In genomic region chr5:65779401-65780063, GRCm38 (mm10) we compare ENCODE assay signal across 29 mouse cellular contexts. TPM values are rescaled to one million over a fixed set of nuclear protein-coding genes. Genes with fewer than 3 reads are reported as not detected.
A peak's percentile ranks its signal among the peaks of the same experiment; 100 is the strongest.
DNase-seq lines count a peak whose midpoint lies in the region; ATAC-seq and TF ChIP-seq lines count a peak whose summit lies in the region.
"Had no signal": no experiment of that assay in that cellular context is flagged by ENCODE, and none has a peak within 500 bp of the region (broad histone marks: within the 10 kb centered on the region; RNA-seq: fewer than 3 reads in every experiment).

No protein-coding gene starts in this region.

- peak; percentile 51 for ATAC-seq in forebrain, embryonic 12.5 days (ENCODE audit: low FRiP score)
- no peak for ATAC-seq in forebrain, embryonic 15.5 days (replicated peaks)
- peak; percentile 92 for ATAC-seq in midbrain, embryonic 11.5 days (ENCODE audit: low FRiP score)
- no peak for ATAC-seq in midbrain, postnatal 0 days (ENCODE audit: low FRiP score)
- peak; percentile 36; the same call in 1 of the 2 replicates for ATAC-seq in forebrain, embryonic 16.5 days
- ATAC-seq: intestine, embryonic 16.5 days; Patski had no signal

- H3K27me3 ChIP-seq in forebrain, embryonic 12.5 days, result no peaks in the 10 kb centered on the region
- no peaks in the 10 kb centered on the region for H3K27me3 ChIP-seq in forebrain, embryonic 15.5 days
- H3K27me3 ChIP-seq in midbrain, embryonic 11.5 days (ENCODE audit: control insufficient read depth, insufficient read depth, low read length), result no peaks in the 10 kb centered on the region
- no peaks in the 10 kb centered on the region for H3K27me3 ChIP-seq in midbrain, postnatal 0 days (ENCODE audit: insufficient read depth, low read length)
- no peaks in the 10 kb centered on the region for H3K27me3 ChIP-seq in forebrain, embryonic 16.5 days (replicated peaks; ENCODE audit: control insufficient read depth, insufficient read depth, low read length)
- H3K27me3 ChIP-seq: embryonic facial prominence, embryonic 13.5 days; heart, embryonic 12.5 days; hindbrain, embryonic 13.5 days; limb, embryonic 15.5 days; liver, embryonic 15.5 days; neural tube, embryonic 15.5 days; Patski had no signal

- intact Hi-C loops in left cerebral cortex, postnatal 25 days (cut with DNase I), result no loop called here

- DNase-seq in midbrain, embryonic 11.5 days (ENCODE audit: low spot score, missing footprints), result peak; percentile 95
- no peak for DNase-seq in midbrain, postnatal 0 days (ENCODE audit: low spot score)
- DNase-seq in retina, postnatal 1 day, result peak; percentile 71
- no peak for DNase-seq in left cerebral cortex, postnatal 25 days (ENCODE audit: low spot score in 2 of 2)
- DNase-seq in kidney, adult 18-20 months, result no peak
- DNase-seq: adrenal gland, postnatal 10 days; cerebellum, adult 11 months; cerebellum, adult 9-10 months; cerebellum, postnatal 36 days; gastrocnemius, postnatal 14 days; heart, adult 18-20 months; heart, postnatal 4 days; kidney, adult 9 months; kidney, postnatal 10 days; layer of hippocampus, postnatal 36 days; lung, embryonic 14.5 days; thymus, postnatal 14 days had no signal

- no peak overlapping the region for H3K4me2 ChIP-seq in forebrain, embryonic 12.5 days
- no peak overlapping the region for H3K4me2 ChIP-seq in forebrain, embryonic 15.5 days (replicated peaks)
- H3K4me2 ChIP-seq in midbrain, embryonic 11.5 days, result no peak overlapping the region
- no peak overlapping the region for H3K4me2 ChIP-seq in midbrain, postnatal 0 days (ENCODE audit: low read depth, low read length, poor library complexity, severe bottlenecking)
- no peak overlapping the region for H3K4me2 ChIP-seq in forebrain, embryonic 16.5 days (ENCODE audit: low read length)
- H3K4me2 ChIP-seq: embryonic facial prominence, embryonic 13.5 days; heart, embryonic 12.5 days; hindbrain, embryonic 13.5 days; limb, embryonic 15.5 days; liver, embryonic 15.5 days; lung, embryonic 14.5 days; neural tube, embryonic 15.5 days had no signal

- TF ChIP-seq CTCF in midbrain, postnatal 0 days (IDR thresholded peaks at IDR 0.05), result no peak

- no peak overlapping the region for H3K9ac ChIP-seq in forebrain, embryonic 12.5 days
- no peak overlapping the region for H3K9ac ChIP-seq in forebrain, embryonic 15.5 days (replicated peaks)
- no peak overlapping the region for H3K9ac ChIP-seq in midbrain, embryonic 11.5 days (ENCODE audit: low read length)
- H3K9ac ChIP-seq in midbrain, postnatal 0 days (replicated peaks; ENCODE audit: low read length, poor library complexity, severe bottlenecking), result no peak overlapping the region
- H3K9ac ChIP-seq in forebrain, embryonic 16.5 days (replicated peaks; ENCODE audit: low read depth, low read length), result no peak overlapping the region
- H3K9ac ChIP-seq: embryonic facial prominence, embryonic 13.5 days; heart, embryonic 12.5 days; hindbrain, embryonic 13.5 days; limb, embryonic 15.5 days; liver, embryonic 15.5 days; lung, embryonic 14.5 days; neural tube, embryonic 15.5 days had no signal

- no peaks in the 10 kb centered on the region for H3K9me3 ChIP-seq in forebrain, embryonic 12.5 days
- no peaks in the 10 kb centered on the region for H3K9me3 ChIP-seq in forebrain, embryonic 15.5 days
- no peaks in the 10 kb centered on the region for H3K9me3 ChIP-seq in midbrain, embryonic 11.5 days (ENCODE audit: control insufficient read depth, low read length)
- no peaks in the 10 kb centered on the region for H3K9me3 ChIP-seq in midbrain, postnatal 0 days (ENCODE audit: low read length)
- no peaks in the 10 kb centered on the region for H3K9me3 ChIP-seq in forebrain, embryonic 16.5 days (ENCODE audit: control insufficient read depth, low read length)
- H3K9me3 ChIP-seq: embryonic facial prominence, embryonic 13.5 days; heart, embryonic 12.5 days; hindbrain, embryonic 13.5 days; limb, embryonic 10.5 days; limb, embryonic 15.5 days; liver, embryonic 15.5 days; neural tube, embryonic 15.5 days had no signal

- H3K4me1 ChIP-seq in forebrain, embryonic 12.5 days, result peaks cover 12% of the 10 kb centered on the region
- H3K4me1 ChIP-seq in forebrain, embryonic 15.5 days, result 0 out of 2 replicates have a peak, but pooled peaks cover 2% of the 10 kb centered on the region
- H3K4me1 ChIP-seq in midbrain, embryonic 11.5 days (ENCODE audit: control insufficient read depth, insufficient read depth, low read length), result peaks cover 6% of the 10 kb centered on the region; the same call in 1 of the 2 replicates
- no peaks in the 10 kb centered on the region for H3K4me1 ChIP-seq in midbrain, postnatal 0 days (ENCODE audit: insufficient read depth, low read length)
- no peaks in the 10 kb centered on the region for H3K4me1 ChIP-seq in forebrain, embryonic 16.5 days (replicated peaks; ENCODE audit: control insufficient read depth, insufficient read depth, low read length)
- H3K4me1 ChIP-seq: embryonic facial prominence, embryonic 13.5 days; heart, embryonic 12.5 days; hindbrain, embryonic 13.5 days; limb, embryonic 10.5 days; limb, embryonic 15.5 days; liver, embryonic 15.5 days; neural tube, embryonic 15.5 days had no signal

- no peak overlapping the region for H3K4me3 ChIP-seq in forebrain, embryonic 12.5 days (replicated peaks)
- no peak overlapping the region for H3K4me3 ChIP-seq in forebrain, embryonic 15.5 days
- no peak overlapping the region for H3K4me3 ChIP-seq in midbrain, embryonic 11.5 days (ENCODE audit: low read depth, low read length)
- no peak overlapping the region for H3K4me3 ChIP-seq in midbrain, postnatal 0 days (ENCODE audit: low read depth, low read length)
- no peak overlapping the region for H3K4me3 ChIP-seq in forebrain, embryonic 16.5 days (replicated peaks; ENCODE audit: low read length)
- H3K4me3 ChIP-seq: embryonic facial prominence, embryonic 13.5 days; heart, embryonic 12.5 days; hindbrain, embryonic 13.5 days; limb, embryonic 10.5 days; limb, embryonic 15.5 days; liver, embryonic 15.5 days; neural tube, embryonic 15.5 days had no signal

- WGBS in forebrain, embryonic 12.5 days, result 26% methylated on average over 3 of the region's 3 CpGs
- 16% methylated on average over 3 of the region's 3 CpGs for WGBS in forebrain, embryonic 15.5 days
- 21% methylated on average over 3 of the region's 3 CpGs for WGBS in midbrain, embryonic 11.5 days
- 22% methylated on average over 3 of the region's 3 CpGs for WGBS in midbrain, postnatal 0 days
- 22% methylated on average over 3 of the region's 3 CpGs for WGBS in forebrain, embryonic 16.5 days

- no peak overlapping the region; the same call in 1 of the 2 replicates for H3K27ac ChIP-seq in forebrain, embryonic 12.5 days
- H3K27ac ChIP-seq in forebrain, embryonic 15.5 days (replicated peaks), result no peak overlapping the region; the same call in 1 of the 2 replicates
- no peak overlapping the region for H3K27ac ChIP-seq in midbrain, embryonic 11.5 days (ENCODE audit: low read depth, low read length)
- H3K27ac ChIP-seq in midbrain, postnatal 0 days (ENCODE audit: low read depth, low read length), result no peak overlapping the region
- H3K27ac ChIP-seq in forebrain, embryonic 16.5 days (ENCODE audit: low read length), result no peak overlapping the region
- H3K27ac ChIP-seq: embryonic facial prominence, embryonic 13.5 days; hindbrain, embryonic 13.5 days; limb, embryonic 10.5 days; limb, embryonic 15.5 days; liver, embryonic 15.5 days; neural tube, embryonic 15.5 days had no signal

- peaks cover 55% of the 10 kb centered on the region for H3K36me3 ChIP-seq in forebrain, embryonic 12.5 days (replicated peaks)
- peaks cover 26% of the 10 kb centered on the region for H3K36me3 ChIP-seq in forebrain, embryonic 15.5 days
- H3K36me3 ChIP-seq in midbrain, embryonic 11.5 days (ENCODE audit: control insufficient read depth, insufficient read depth, low read length), result peaks cover 5% of the 10 kb centered on the region; the same call in 1 of the 2 replicates
- H3K36me3 ChIP-seq in midbrain, postnatal 0 days (ENCODE audit: insufficient read depth, low read length), result peaks cover 9% of the 10 kb centered on the region; the same call in 1 of the 2 replicates
- peaks cover 9% of the 10 kb centered on the region; the same call in 1 of the 2 replicates for H3K36me3 ChIP-seq in forebrain, embryonic 16.5 days (ENCODE audit: control insufficient read depth, insufficient read depth)

RNA-seq across cellular contexts. Expression of gene N4bp2, which starts 16.2 kb away (rescaled TPM):
- polyA plus RNA-seq in forebrain, embryonic 12.5 days (2016; fragmentation: Nextera tagmentation; extraction: Ambion mirVana), result 42.1 and 43.5 TPM in 2 replicates
- 20.2 and 20.7 TPM in 2 replicates for polyA plus RNA-seq in forebrain, embryonic 15.5 days (2015; fragmentation: Nextera tagmentation; extraction: Ambion mirVana)
- polyA plus RNA-seq in midbrain, embryonic 11.5 days (2014; fragmentation: Nextera tagmentation; extraction: Ambion mirVana), result 40.1 and 43.1 TPM in 2 replicates
- total RNA-seq in midbrain, postnatal 0 days (2014; rRNA removed), result 33.0 and 48.9 TPM in 2 replicates
- 9.3 and 12.0 TPM in 2 replicates for polyA plus RNA-seq in midbrain, postnatal 0 days (2015; fragmentation: Nextera tagmentation; extraction: Ambion mirVana)
- polyA plus RNA-seq in forebrain, embryonic 16.5 days (2015; fragmentation: Nextera tagmentation; extraction: Ambion mirVana), result 19.0 and 22.4 TPM in 2 replicates
- total RNA-seq in left cerebral cortex, postnatal 25 days (2021), result 10 to 100 TPM in 1 of 2 experiments, 1 to 10 TPM in 1; 8.3 to 10.5 TPM

Comparison
In these comparisons a context has a peak if more than half of its experiments do, and no peak if none do; other contexts are left out.
1. ATAC-seq: peak in forebrain, embryonic 12.5 days (single experiment), midbrain, embryonic 11.5 days (single experiment) and forebrain, embryonic 16.5 days (single experiment); none in forebrain, embryonic 15.5 days (single experiment) and midbrain, postnatal 0 days (single experiment).
2. DNase-seq: peak in midbrain, embryonic 11.5 days (single experiment) and retina, postnatal 1 day (single experiment); none in midbrain, postnatal 0 days (single experiment), left cerebral cortex, postnatal 25 days (0 of 2) and kidney, adult 18-20 months (single experiment).